20 mouse cellular contexts compared by ENCODE assay signal in genomic region chr11:80291004-80291403, GRCm38 (mm10). TPM values are rescaled to one million over a fixed set of nuclear protein-coding genes. Genes with fewer than 3 reads are reported as not detected.
DNase-seq lines count a peak whose midpoint lies in the region; ATAC-seq and TF ChIP-seq lines count a peak whose summit lies in the region.
"Had no signal": no experiment of that assay in that cellular context is flagged by ENCODE, and none has a peak within 500 bp of the region (broad histone marks: within the 10 kb centered on the region; RNA-seq: fewer than 3 reads in every experiment).

No protein-coding gene starts in this region.

- H3K79me2 ChIP-seq in heart, adult 2 months (replicated peaks; ENCODE audit: control insufficient read depth, insufficient read depth, low read length): no peaks in the 10 kb centered on the region
- H3K79me2 ChIP-seq in CH12.LX (replicated peaks; ENCODE audit: control insufficient read depth, extremely low read depth, insufficient read depth, poor library complexity, severe bottlenecking) (no peaks in the 10 kb centered on the region), myocyte (ENCODE audit: control insufficient read depth, insufficient read depth) (no peaks in the 10 kb centered on the region)

- H3K4me2 ChIP-seq in liver, postnatal 0 days (ENCODE audit: low read depth, low read length): no peak overlapping the region
- no peak overlapping the region for H3K4me2 ChIP-seq in liver, embryonic 12.5 days
- H3K4me2 ChIP-seq in CH12.LX (ENCODE audit: insufficient read depth, low read depth, poor library complexity, severe bottlenecking): no peak overlapping the region
- no peak overlapping the region for H3K4me2 ChIP-seq in myocyte (ENCODE audit: low read depth)

- no peak for TF ChIP-seq RAD21 in CH12.LX (IDR thresholded peaks at IDR 0.05; ENCODE audit: low read depth, low read length)

- TF ChIP-seq CTCF in heart, adult 2 months (IDR thresholded peaks at IDR 0.05): peak; percentile 22; the same call in 1 of the 2 replicates
- TF ChIP-seq CTCF in liver, postnatal 0 days (IDR thresholded peaks at IDR 0.05; ENCODE audit: low read depth): 0 out of 2 replicates have a peak, but pooled peaks have one; percentile 8
- TF ChIP-seq CTCF in CH12.LX (conservative IDR thresholded peaks at IDR 0.05 in 1 of 2, IDR thresholded peaks at IDR 0.05 in 1 of 2; ENCODE audit: low read depth in 2 of 2, low read length in 2 of 2): peak; percentile 6 to 45; a peak in 2 of 4 replicates

- H3K4me1 ChIP-seq in heart, adult 2 months (ENCODE audit: control insufficient read depth, insufficient read depth, low read length): peaks cover 9% of the 10 kb centered on the region
- peaks cover 28% of the 10 kb centered on the region for H3K4me1 ChIP-seq in heart, embryonic 10.5 days
- no peaks in the 10 kb centered on the region; the same call in 1 of the 2 replicates for H3K4me1 ChIP-seq in liver, postnatal 0 days (ENCODE audit: insufficient read depth)
- peaks cover 9% of the 10 kb centered on the region; the same call in 1 of the 2 replicates for H3K4me1 ChIP-seq in liver, embryonic 12.5 days
- H3K4me1 ChIP-seq in CH12.LX (ENCODE audit: control insufficient read depth in 1 of 2, insufficient read depth in 2 of 2): peaks cover 0 to 2% of the 10 kb centered on the region in 2 experiments; a peak in 2 of 4 replicates
- H3K4me1 ChIP-seq in limb, embryonic 10.5 days: peaks cover 35% of the 10 kb centered on the region

- no peak for DNase-seq in heart, adult 2 months
- DNase-seq in heart, embryonic 10.5 days (ENCODE audit: low spot score): no peak
- DNase-seq in liver, postnatal 0 days: no peak
- peak; percentile 15 for DNase-seq in CH12.LX (ENCODE audit: extremely low read depth)
- DNase-seq in limb, embryonic 10.5 days (ENCODE audit: low spot score): no peak
- DNase-seq: adrenal gland, adult 2 months; cerebellum, adult 11 months; cerebellum, postnatal 25 days; gastrocnemius, postnatal 25 days; kidney, adult 18-20 months; kidney, postnatal 36 days; lung, adult 18-20 months; spleen, adult 18-20 months; thymus, postnatal 25 days had no signal

- no peak for TF ChIP-seq EP300 in heart, adult 2 months (IDR thresholded peaks at IDR 0.05; ENCODE audit: insufficient read depth, low read depth, low read length)
- no peak for TF ChIP-seq EP300 in liver, postnatal 0 days (IDR thresholded peaks at IDR 0.05; ENCODE audit: low read depth)
- TF ChIP-seq EP300 in CH12.LX (IDR thresholded peaks at IDR 0.05; ENCODE audit: low read length): no peak

- dilution Hi-C loops in CH12.LX (cut with MboI; ENCODE audit: extremely low pct_ligation_motif_present, extremely low pct_unique_long_range_greater_than_20kb, low sequenced_read_pairs): no loop called here

- no peaks in the 10 kb centered on the region for H3K27me3 ChIP-seq in heart, adult 2 months (ENCODE audit: control insufficient read depth, insufficient read depth, low read length)
- peaks cover 26% of the 10 kb centered on the region for H3K27me3 ChIP-seq in heart, embryonic 10.5 days (ENCODE audit: insufficient read depth, poor library complexity, severe bottlenecking)
- H3K27me3 ChIP-seq in liver, postnatal 0 days (ENCODE audit: insufficient read depth, low read length): peaks cover 13% of the 10 kb centered on the region
- H3K27me3 ChIP-seq in liver, embryonic 12.5 days (replicated peaks): peaks cover 61% of the 10 kb centered on the region
- H3K27me3 ChIP-seq in CH12.LX (replicated peaks) (peaks cover 14% of the 10 kb centered on the region), myocyte (ENCODE audit: control insufficient read depth, insufficient read depth, insufficient read length) (peaks cover 10% of the 10 kb centered on the region)
- H3K27me3 ChIP-seq in limb, embryonic 10.5 days (ENCODE audit: low read depth, poor library complexity, severe bottlenecking): peaks cover 24% of the 10 kb centered on the region

- no peaks in the 10 kb centered on the region for H3K9me3 ChIP-seq in heart, embryonic 10.5 days
- no peaks in the 10 kb centered on the region for H3K9me3 ChIP-seq in liver, postnatal 0 days (ENCODE audit: low read length)
- H3K9me3 ChIP-seq in liver, embryonic 12.5 days (replicated peaks): peaks cover 6% of the 10 kb centered on the region; the same call in 1 of the 2 replicates
- peaks cover 11% of the 10 kb centered on the region for H3K9me3 ChIP-seq in CH12.LX (replicated peaks; ENCODE audit: low read length)
- H3K9me3 ChIP-seq in limb, embryonic 10.5 days (replicated peaks): no peaks in the 10 kb centered on the region
- H3K9me3 ChIP-seq: stomach, embryonic 15.5 days had no signal

- no peak overlapping the region for H3K4me3 ChIP-seq in heart, adult 2 months
- no peak overlapping the region for H3K4me3 ChIP-seq in heart, embryonic 10.5 days
- no peak overlapping the region for H3K4me3 ChIP-seq in liver, postnatal 0 days (ENCODE audit: low read depth, low read length)
- no peak overlapping the region for H3K4me3 ChIP-seq in liver, embryonic 12.5 days
- H3K4me3 ChIP-seq in CH12.LX (replicated peaks in 1 of 3; ENCODE audit: low read depth in 2 of 3, low read length in 2 of 3, poor library complexity in 1 of 3) (no peak overlapping the region), myocyte (no peak overlapping the region)
- H3K4me3 ChIP-seq in limb, embryonic 10.5 days: no peak overlapping the region
- H3K4me3 ChIP-seq: heart, embryonic 13.5 days had no signal

- no peaks in the 10 kb centered on the region for H3K36me3 ChIP-seq in heart, adult 2 months (ENCODE audit: control insufficient read depth, insufficient read depth, low read length)
- H3K36me3 ChIP-seq in heart, embryonic 10.5 days: no peaks in the 10 kb centered on the region
- no peaks in the 10 kb centered on the region for H3K36me3 ChIP-seq in liver, postnatal 0 days (replicated peaks; ENCODE audit: insufficient read depth, low read length)
- H3K36me3 ChIP-seq in liver, embryonic 12.5 days: no peaks in the 10 kb centered on the region
- H3K36me3 ChIP-seq in CH12.LX (replicated peaks in 1 of 2; ENCODE audit: control insufficient read depth in 1 of 2, insufficient read depth in 1 of 2, low read length in 1 of 2) (no peaks in the 10 kb centered on the region), myocyte (ENCODE audit: control insufficient read depth, insufficient read depth) (no peaks in the 10 kb centered on the region)
- H3K36me3 ChIP-seq in limb, embryonic 10.5 days: no peaks in the 10 kb centered on the region
- H3K36me3 ChIP-seq: embryonic facial prominence, embryonic 12.5 days; heart, embryonic 13.5 days; limb, embryonic 12.5 days; stomach, embryonic 15.5 days had no signal

- intact Hi-C loops in heart, adult 2 months (cut with DNase I): no loop called here

- TF ChIP-seq POLR2A in heart, adult 2 months (IDR thresholded peaks at IDR 0.05; ENCODE audit: insufficient read depth, low read depth, low read length): no peak
- TF ChIP-seq POLR2A in CH12.LX (IDR thresholded peaks at IDR 0.05; ENCODE audit: low read depth, low read length): no peak
- TF ChIP-seq POLR2A in myocyte (IDR thresholded peaks at IDR 0.05; ENCODE audit: insufficient read length, low read depth): no peak

- in situ Hi-C loops in CH12.LX (cut with MboI; ENCODE audit: low pct_ligation_motif_present, low pct_unique_long_range_greater_than_20kb, low sequenced_read_pairs): loop anchor here (25.0 kb wide), 1 partner anchor 521 kb away; the partner anchor contains the start of gene Tmem98

- no peak overlapping the region for H3K27ac ChIP-seq in heart, adult 2 months
- H3K27ac ChIP-seq in heart, embryonic 10.5 days: no peak overlapping the region
- H3K27ac ChIP-seq in liver, postnatal 0 days (ENCODE audit: low read depth): no peak overlapping the region
- H3K27ac ChIP-seq in liver, embryonic 12.5 days: no peak overlapping the region
- no peak overlapping the region for H3K27ac ChIP-seq in CH12.LX (ENCODE audit: insufficient read depth, low read depth)
- H3K27ac ChIP-seq in limb, embryonic 10.5 days: no peak overlapping the region
- H3K27ac ChIP-seq: embryonic facial prominence, embryonic 12.5 days; heart, embryonic 13.5 days had no signal

- H3K9ac ChIP-seq in heart, adult 2 months (ENCODE audit: low read depth, low read length): no peak overlapping the region
- no peak overlapping the region for H3K9ac ChIP-seq in liver, postnatal 0 days (replicated peaks)
- no peak overlapping the region for H3K9ac ChIP-seq in liver, embryonic 12.5 days
- no peak overlapping the region for H3K9ac ChIP-seq in CH12.LX (ENCODE audit: insufficient read depth, low read depth)
- H3K9ac ChIP-seq: embryonic facial prominence, embryonic 12.5 days; heart, embryonic 13.5 days; limb, embryonic 12.5 days; stomach, embryonic 15.5 days had no signal

- 70% methylated on average over 2 of the region's 2 CpGs for WGBS in heart, adult 2 months
- 71% methylated on average over 2 of the region's 2 CpGs for WGBS in heart, embryonic 10.5 days
- 74% methylated on average over 2 of the region's 2 CpGs for WGBS in liver, postnatal 0 days (ENCODE audit: insufficient replicate concordance)
- WGBS in liver, embryonic 12.5 days (ENCODE audit: insufficient replicate concordance): 49% methylated on average over 2 of the region's 2 CpGs
- WGBS in limb, embryonic 10.5 days: 78% methylated on average over 2 of the region's 2 CpGs

- H3ac ChIP-seq in myocyte (ENCODE audit: control insufficient read depth, insufficient read length): no peak overlapping the region

- ATAC-seq in liver, postnatal 0 days: no peak
- ATAC-seq in liver, embryonic 12.5 days: no peak

TF ChIP-seq in CH12.LX, 34 proteins besides CTCF, POLR2A, EP300 and RAD21 (continues in another document):
- TF ChIP-seq JUN (IDR thresholded peaks at IDR 0.05; ENCODE audit: insufficient read depth, low read depth, low read length): no peak
- TF ChIP-seq JUND (conservative IDR thresholded peaks at IDR 0.05; ENCODE audit: low read depth, low read length): no peak
- no peak for TF ChIP-seq MXI1 (IDR thresholded peaks at IDR 0.05; ENCODE audit: low read depth, low read length)

TF ChIP-seq in myocyte, 11 proteins besides CTCF, POLR2A, EP300 and RAD21:
- TF ChIP-seq TCF3 (IDR thresholded peaks at IDR 0.05; ENCODE audit: insufficient read length, low read depth) (no peak), REST (IDR thresholded peaks at IDR 0.05; ENCODE audit: insufficient read depth, insufficient read length) (peak; percentile 24), E2F4 (IDR thresholded peaks at IDR 0.05; ENCODE audit: insufficient read depth) (no peak)

RNA-seq across cellular contexts. Expression of gene Rhbdl3, which starts 9.7 kb away (rescaled TPM):
- 10 to 100 TPM in 1 of 2 experiments, 1 to 10 TPM in 1; 6.8 to 11.1 TPM for total RNA-seq in heart, adult 2 months (2021)
- 9.4 and 12.6 TPM in 2 replicates for polyA plus RNA-seq in heart, adult 2 months (2012; rRNA removed)
- 0.39 and 1.2 TPM in 2 replicates for polyA plus RNA-seq in heart, embryonic 10.5 days (2016; fragmentation: Nextera tagmentation; extraction: Ambion mirVana)
- polyA plus RNA-seq in liver, postnatal 0 days (2015; fragmentation: Nextera tagmentation; extraction: Ambion mirVana): 0.05 and 0.12 TPM in 2 replicates
- polyA plus RNA-seq in liver, embryonic 12.5 days (2016; fragmentation: Nextera tagmentation; extraction: Ambion mirVana): 0.18 and 0.29 TPM in 2 replicates
- total RNA-seq in CH12.LX (2012; rRNA removed): 0.88 and 1.4 TPM in 2 replicates
- 0.34 and 0.46 TPM in 2 replicates for total RNA-seq in CH12.LX (2014; rRNA removed)
- 0.46 and 0.70 TPM in 2 replicates for polyA plus RNA-seq in CH12.LX (2012; ENCODE audit: insufficient read length, low read depth)
- 0.17 TPM for polyA plus RNA-seq in myocyte (2012; fragmentation: generic; extraction: Trizol)
- polyA plus RNA-seq in limb, embryonic 10.5 days (2016; fragmentation: Nextera tagmentation; extraction: Ambion mirVana): 0.34 and 0.85 TPM in 2 replicates
